Mouse (Mus musculus) cerebellum, adult 2 months (tissue): Measurements from ENCODE around the gene Clpp.

Source experiments
- CTCF ChIP-seq: fragments of 200-500 bp; IDR thresholded peaks from 2 replicates; pipeline ENCODE4 v1.5.1; 2011; ENCODE audit warnings: low read depth, mild to moderate bottlenecking, control low read depth, low read length, moderate library complexity, borderline replicate concordance; ENCODE audit not compliant: insufficient read depth
- POLR2A ChIP-seq: fragments of 200-500 bp; IDR thresholded peaks from 2 replicates; pipeline ENCODE4 v1.6.1; 2011; ENCODE audit warnings: low read length, control low read depth, borderline replicate concordance; ENCODE audit not compliant: insufficient read depth

- TF ChIP-seq CTCF (no peak), POLR2A (no peak)
These were observed 16.0 kb upstream of the Clpp start for GRCm38 (mm10) chr17:56973956-56974707.
